18 mouse cellular contexts compared by ENCODE assay signal in the genomic region with DNA sequence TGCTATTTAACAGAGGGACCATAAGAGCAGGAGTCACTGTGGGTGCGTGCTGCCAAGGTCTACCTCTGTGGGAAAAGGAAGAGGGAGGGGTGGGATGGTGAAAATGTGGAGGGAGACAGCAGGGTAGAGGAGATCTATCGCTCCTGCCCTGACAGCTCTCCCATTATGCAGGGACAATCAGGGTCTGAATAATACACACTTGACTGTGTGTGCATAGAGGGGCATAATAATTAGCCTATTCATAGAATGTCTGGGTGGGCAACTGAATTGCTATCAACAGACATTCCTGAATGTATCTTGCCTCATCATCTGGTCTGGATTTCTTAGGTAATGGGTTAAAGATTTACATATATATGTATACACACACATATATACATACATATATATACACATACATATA.
A peak's percentile ranks its signal among the peaks of the same experiment; 100 is the strongest.
DNase-seq lines count a peak whose midpoint lies in the region; ATAC-seq and TF ChIP-seq lines count a peak whose summit lies in the region.
"Had no signal": no experiment of that assay in that cellular context is flagged by ENCODE, and none has a peak within 500 bp of the region (broad histone marks: within the 10 kb centered on the region; RNA-seq: fewer than 3 reads in every experiment).

No protein-coding gene starts in this region.

- H3K9me3 ChIP-seq in forebrain, embryonic 11.5 days (ENCODE audit: control insufficient read depth, low read length) = no peaks in the 10 kb centered on the region
- no peaks in the 10 kb centered on the region for H3K9me3 ChIP-seq in forebrain, embryonic 10.5 days
- H3K9me3 ChIP-seq in hindbrain, embryonic 13.5 days = no peaks in the 10 kb centered on the region
- no peaks in the 10 kb centered on the region for H3K9me3 ChIP-seq in hindbrain, embryonic 14.5 days (ENCODE audit: control insufficient read depth, low read length)
- no peaks in the 10 kb centered on the region for H3K9me3 ChIP-seq in midbrain, embryonic 14.5 days (ENCODE audit: control insufficient read depth, low read length)
- no peaks in the 10 kb centered on the region for H3K9me3 ChIP-seq in midbrain, embryonic 16.5 days (replicated peaks; ENCODE audit: control insufficient read depth, low read length, poor library complexity, severe bottlenecking)
- H3K9me3 ChIP-seq: heart, embryonic 15.5 days had no signal

- no peak overlapping the region for H3K4me3 ChIP-seq in forebrain, embryonic 11.5 days (ENCODE audit: low read depth, low read length)
- H3K4me3 ChIP-seq in forebrain, embryonic 10.5 days = no peak overlapping the region
- no peak overlapping the region for H3K4me3 ChIP-seq in hindbrain, embryonic 13.5 days
- no peak overlapping the region for H3K4me3 ChIP-seq in hindbrain, embryonic 14.5 days (replicated peaks; ENCODE audit: low read length)
- no peak overlapping the region for H3K4me3 ChIP-seq in midbrain, embryonic 14.5 days (replicated peaks; ENCODE audit: low read depth, low read length)
- H3K4me3 ChIP-seq in midbrain, embryonic 16.5 days (ENCODE audit: low read depth, low read length) = no peak overlapping the region
- peak overlapping the region; percentile 50 for H3K4me3 ChIP-seq in testis, adult 2 months (ENCODE audit: control insufficient read depth, low read depth, low read length)
- H3K4me3 ChIP-seq: heart, adult 2 months; heart, embryonic 15.5 days had no signal

- no peak for TF ChIP-seq CTCF in testis, adult 2 months (IDR thresholded peaks at IDR 0.05; ENCODE audit: control insufficient read depth, insufficient read depth, insufficient replicate concordance, low read depth, low read length)

- no peak overlapping the region for H3K27ac ChIP-seq in forebrain, embryonic 11.5 days (ENCODE audit: low read depth, low read length)
- H3K27ac ChIP-seq in forebrain, embryonic 10.5 days = no peak overlapping the region
- no peak overlapping the region for H3K27ac ChIP-seq in hindbrain, embryonic 13.5 days
- no peak overlapping the region for H3K27ac ChIP-seq in hindbrain, embryonic 14.5 days
- no peak overlapping the region for H3K27ac ChIP-seq in midbrain, embryonic 14.5 days (replicated peaks; ENCODE audit: low read depth, low read length)
- no peak overlapping the region for H3K27ac ChIP-seq in midbrain, embryonic 16.5 days (ENCODE audit: low read length)
- H3K27ac ChIP-seq in testis, adult 2 months (ENCODE audit: control insufficient read depth, insufficient read depth, low read depth, low read length) = peak overlapping the region; percentile 67
- H3K27ac ChIP-seq: heart, adult 2 months; heart, embryonic 15.5 days had no signal

- 0 out of 2 replicates have a peak, but pooled peaks have one; percentile 30 for ATAC-seq in forebrain, embryonic 11.5 days (replicated peaks; ENCODE audit: low FRiP score)
- ATAC-seq in hindbrain, embryonic 13.5 days (ENCODE audit: low FRiP score) = peak; percentile 36; the same call in 1 of the 2 replicates
- ATAC-seq in hindbrain, embryonic 14.5 days (ENCODE audit: low FRiP score) = no peak
- ATAC-seq in midbrain, embryonic 14.5 days (ENCODE audit: low FRiP score, low TSS enrichment) = 0 out of 2 replicates have a peak, but pooled peaks have one; percentile 4
- no peak for ATAC-seq in midbrain, embryonic 16.5 days
- ATAC-seq: forebrain, postnatal 0 days had no signal

- H3K4me1 ChIP-seq in forebrain, embryonic 11.5 days (replicated peaks; ENCODE audit: control insufficient read depth, insufficient read depth, low read length) = no peaks in the 10 kb centered on the region
- H3K4me1 ChIP-seq in forebrain, embryonic 10.5 days = peaks cover 12% of the 10 kb centered on the region
- H3K4me1 ChIP-seq in hindbrain, embryonic 13.5 days (replicated peaks) = peaks cover 5% of the 10 kb centered on the region; the same call in 1 of the 2 replicates
- no peaks in the 10 kb centered on the region for H3K4me1 ChIP-seq in hindbrain, embryonic 14.5 days (replicated peaks; ENCODE audit: control insufficient read depth, insufficient read depth, low read length)
- H3K4me1 ChIP-seq in midbrain, embryonic 14.5 days (ENCODE audit: control insufficient read depth, insufficient read depth, low read length) = no peaks in the 10 kb centered on the region
- H3K4me1 ChIP-seq in midbrain, embryonic 16.5 days (ENCODE audit: control insufficient read depth, insufficient read depth, low read length) = no peaks in the 10 kb centered on the region
- H3K4me1 ChIP-seq in testis, adult 2 months (ENCODE audit: control insufficient read depth, insufficient read depth, low read length) = no peaks in the 10 kb centered on the region
- H3K4me1 ChIP-seq: heart, embryonic 15.5 days had no signal

- TF ChIP-seq POLR2A in testis, adult 2 months (IDR thresholded peaks at IDR 0.05; ENCODE audit: control insufficient read depth, low read depth, low read length) = no peak

- no peak overlapping the region for H3K4me2 ChIP-seq in forebrain, embryonic 11.5 days (ENCODE audit: low read depth, low read length, severe bottlenecking)
- no peak overlapping the region for H3K4me2 ChIP-seq in hindbrain, embryonic 13.5 days
- H3K4me2 ChIP-seq in hindbrain, embryonic 14.5 days (replicated peaks) = no peak overlapping the region
- no peak overlapping the region for H3K4me2 ChIP-seq in midbrain, embryonic 14.5 days (ENCODE audit: low read length)
- H3K4me2 ChIP-seq in midbrain, embryonic 16.5 days (ENCODE audit: low read length) = no peak overlapping the region
- H3K4me2 ChIP-seq: heart, embryonic 11.5 days; heart, embryonic 15.5 days had no signal

- 70% methylated on average over 2 of the region's 2 CpGs for WGBS in forebrain, embryonic 11.5 days
- 69% methylated on average over 2 of the region's 2 CpGs for WGBS in forebrain, embryonic 10.5 days
- 42% methylated on average over 2 of the region's 2 CpGs for WGBS in hindbrain, embryonic 13.5 days
- WGBS in hindbrain, embryonic 14.5 days = 19% methylated on average over 2 of the region's 2 CpGs
- WGBS in midbrain, embryonic 14.5 days = 25% methylated on average over 2 of the region's 2 CpGs
- 18% methylated on average over 2 of the region's 2 CpGs for WGBS in midbrain, embryonic 16.5 days

- H3K27me3 ChIP-seq in forebrain, embryonic 11.5 days (ENCODE audit: control insufficient read depth, insufficient read depth, low read length) = no peaks in the 10 kb centered on the region
- no peaks in the 10 kb centered on the region for H3K27me3 ChIP-seq in forebrain, embryonic 10.5 days (ENCODE audit: poor library complexity, severe bottlenecking)
- H3K27me3 ChIP-seq in hindbrain, embryonic 13.5 days = no peaks in the 10 kb centered on the region
- H3K27me3 ChIP-seq in hindbrain, embryonic 14.5 days (ENCODE audit: control insufficient read depth, insufficient read depth, low read length) = no peaks in the 10 kb centered on the region
- H3K27me3 ChIP-seq in midbrain, embryonic 14.5 days (ENCODE audit: control insufficient read depth, insufficient read depth, low read length) = no peaks in the 10 kb centered on the region
- H3K27me3 ChIP-seq in midbrain, embryonic 16.5 days (ENCODE audit: control insufficient read depth, insufficient read depth, low read depth, low read length) = no peaks in the 10 kb centered on the region
- H3K27me3 ChIP-seq in testis, adult 2 months (ENCODE audit: control insufficient read depth, insufficient read depth, low read length) = no peaks in the 10 kb centered on the region
- H3K27me3 ChIP-seq: heart, embryonic 15.5 days had no signal

- H3K36me3 ChIP-seq in forebrain, embryonic 11.5 days (ENCODE audit: control insufficient read depth, insufficient read depth, low read length) = no peaks in the 10 kb centered on the region
- H3K36me3 ChIP-seq in forebrain, embryonic 10.5 days (replicated peaks) = no peaks in the 10 kb centered on the region
- peaks cover 29% of the 10 kb centered on the region for H3K36me3 ChIP-seq in hindbrain, embryonic 13.5 days
- peaks cover 17% of the 10 kb centered on the region for H3K36me3 ChIP-seq in hindbrain, embryonic 14.5 days (replicated peaks; ENCODE audit: control insufficient read depth, insufficient read depth)
- H3K36me3 ChIP-seq in midbrain, embryonic 14.5 days (ENCODE audit: control insufficient read depth, insufficient read depth, low read length) = peaks cover 17% of the 10 kb centered on the region; the same call in 1 of the 2 replicates
- peaks cover 24% of the 10 kb centered on the region for H3K36me3 ChIP-seq in midbrain, embryonic 16.5 days (ENCODE audit: control insufficient read depth, insufficient read depth, low read length)
- H3K36me3 ChIP-seq in testis, adult 2 months (ENCODE audit: control insufficient read depth, insufficient read depth, low read length) = no peaks in the 10 kb centered on the region
- H3K36me3 ChIP-seq: heart, embryonic 15.5 days had no signal

- H3K9ac ChIP-seq in forebrain, embryonic 11.5 days (ENCODE audit: low read length) = no peak overlapping the region
- H3K9ac ChIP-seq in hindbrain, embryonic 13.5 days = no peak overlapping the region
- no peak overlapping the region for H3K9ac ChIP-seq in hindbrain, embryonic 14.5 days
- no peak overlapping the region for H3K9ac ChIP-seq in midbrain, embryonic 14.5 days (replicated peaks; ENCODE audit: low read length)
- H3K9ac ChIP-seq in midbrain, embryonic 16.5 days (ENCODE audit: low read depth, low read length) = no peak overlapping the region
- H3K9ac ChIP-seq: forebrain, postnatal 0 days; heart, embryonic 15.5 days had no signal

- no peak for DNase-seq in forebrain, embryonic 11.5 days (ENCODE audit: low spot score)
- DNase-seq in forebrain, embryonic 10.5 days (ENCODE audit: extremely low spot score, low spot score) = no peak
- DNase-seq in hindbrain, embryonic 14.5 days (ENCODE audit: low spot score) = no peak
- DNase-seq in midbrain, embryonic 14.5 days = no peak
- no peak for DNase-seq in testis, postnatal 10 days (ENCODE audit: low spot score)
- DNase-seq: adrenal gland, postnatal 10 days; cerebellum, adult 11-12 months; cerebellum, adult 9-10 months; cerebellum, postnatal 25 days; forebrain, postnatal 0 days; gastrocnemius, postnatal 14 days; heart, adult 2 months; heart, postnatal 14 days had no signal

Comparison
In these comparisons a context has a peak if more than half of its experiments do, and no peak if none do; other contexts are left out.
1. ATAC-seq: peak in forebrain, embryonic 11.5 days (single experiment), hindbrain, embryonic 13.5 days (single experiment) and midbrain, embryonic 14.5 days (single experiment); none in hindbrain, embryonic 14.5 days (single experiment) and midbrain, embryonic 16.5 days (single experiment).